Mouse (Mus musculus) thymus, adult 2 months (tissue): Measurements from ENCODE around the gene Yipf4. TPM values are rescaled to one million over a fixed set of nuclear protein-coding genes. Genes with fewer than 3 reads are reported as not detected.

Experiments used
- DNase-seq: peaks from one replicate; pipeline ENCODE4 v3.0.0; 2021
- H3K27ac ChIP-seq: fragments of 200-500 bp; 2 replicates; pipeline ENCODE4 v1.5.1; 2012; ENCODE audit warnings: low read length, control low read depth; ENCODE audit not compliant: control insufficient read depth, insufficient read depth
- H3K27me3 ChIP-seq: fragments of 200-500 bp; 2 replicates; pipeline ENCODE4 v1.6.1; 2012; ENCODE audit warnings: mild to moderate bottlenecking, low read length, moderate library complexity, mixed read lengths; ENCODE audit not compliant: control insufficient read depth, insufficient read depth
- H3K36me3 ChIP-seq: fragments of 200-500 bp; 2 replicates; pipeline ENCODE4 v1.6.1; 2012; ENCODE audit warnings: mild to moderate bottlenecking, low read length, moderate library complexity; ENCODE audit not compliant: control insufficient read depth, insufficient read depth
- H3K4me1 ChIP-seq: fragments of 200-500 bp; replicated peaks from 2 replicates; pipeline ENCODE4 v1.6.1; 2012; ENCODE audit warnings: low read length; ENCODE audit not compliant: control insufficient read depth, insufficient read depth
- H3K4me3 ChIP-seq: fragments of 200-500 bp; 2 replicates; pipeline ENCODE4 v1.5.1; 2012; ENCODE audit warnings: mild to moderate bottlenecking, low read length, control low read depth, moderate library complexity; ENCODE audit not compliant: control insufficient read depth, insufficient read depth
- CTCF ChIP-seq: fragments of 200-500 bp; IDR thresholded peaks from 2 replicates; pipeline ENCODE4 v1.5.1; 2012; ENCODE audit warnings: mild to moderate bottlenecking, control low read depth, low read length, moderate library complexity, borderline replicate concordance; ENCODE audit not compliant: control insufficient read depth, poor library complexity, insufficient read depth; ENCODE audit errors: extremely low read depth
- POLR2A ChIP-seq: fragments of 200-500 bp; IDR thresholded peaks from 2 replicates; pipeline ENCODE4 v1.6.1; 2012; ENCODE audit warnings: mild to moderate bottlenecking, low read length, control low read depth, moderate library complexity; ENCODE audit not compliant: control insufficient read depth, poor library complexity, insufficient read depth; ENCODE audit errors: extremely low read depth
- WGBS: fragments of 180-500 bp; shearing (Covaris S2); methylation state at CpG from one replicate; pipeline ENCODE4 v1.1.7; 2018; 5-methylcytosine and 5-hydroxymethylcytosine counted together
- polyA plus RNA-seq: library from polyadenylated mRNA; depleted of rRNA; stranded (reverse); fragments of >200 nt; gene quantifications from 2 replicates; pipeline ENCODE4 v1.2.3, GENCODE M21; 2012

Yipf4 gene
- polyA plus RNA-seq, 1 experiment = 95.8 TPM

GRCm38 (mm10) chr17:74522797-74523723, 33.8 kb downstream of the Yipf4 start:
- Histone ChIP-seq H3K4me1 (no peaks in the 10 kb centered on the region), H3K27me3 (no peaks in the 10 kb centered on the region), H3K27ac (no peak overlapping the region), H3K36me3 (no peaks in the 10 kb centered on the region), H3K4me3 (no peak overlapping the region)
- no peak for TF ChIP-seq CTCF
- no peak for TF ChIP-seq POLR2A
- DNase-seq = peak; percentile 3
- WGBS = 81% methylated on average over 8 of the region's 8 CpGs

GRCm38 (mm10) chr17:74526117-74526516, 36.8 kb downstream of the Yipf4 start:
- WGBS = 94% methylated on average over 2 of the region's 2 CpGs

GRCm38 (mm10) chr17:74526806-74527653, 37.7 kb downstream of the Yipf4 start:
- peak; percentile 4 for DNase-seq
- Histone ChIP-seq H3K27ac (no peak overlapping the region; the same call in 1 of the 2 replicates), H3K4me3 (no peak overlapping the region), H3K27me3 (no peaks in the 10 kb centered on the region), H3K4me1 (peaks cover 3% of the 10 kb centered on the region), H3K36me3 (no peaks in the 10 kb centered on the region)
- WGBS = 81% methylated on average over 9 of the region's 9 CpGs
- TF ChIP-seq CTCF (no peak), POLR2A (no peak)

More at GRCm38 (mm10) chr17:74526117-74526516, 36.8 kb downstream of the Yipf4 start:
- TF ChIP-seq CTCF = no peak
- TF ChIP-seq POLR2A = no peak
- H3K4me1 ChIP-seq = peaks cover 3% of the 10 kb centered on the region
- H3K4me3 ChIP-seq = no peak overlapping the region
- H3K36me3 ChIP-seq = no peaks in the 10 kb centered on the region
- no peaks in the 10 kb centered on the region for H3K27me3 ChIP-seq
- H3K27ac ChIP-seq = no peak overlapping the region
- DNase-seq = no peak

GRCm38 (mm10) chr17:74527729-74528607, 38.7 kb downstream of the Yipf4 start, which contains the start of gene Birc6:
Birc6 (plus strand) TSS chr17:74528295.
- H3K27ac ChIP-seq = peak within 1 kb of the TSS; percentile 75
- no peaks in the 10 kb centered on the region for H3K36me3 ChIP-seq
- H3K27me3 ChIP-seq = no peaks in the 10 kb centered on the region
- H3K4me3 ChIP-seq = peak within 1 kb of the TSS; percentile 95
- peaks cover 3% of the 10 kb centered on the region for H3K4me1 ChIP-seq
- under 1% methylated on average over 71 of the region's 71 CpGs for WGBS
- DNase-seq = peak; percentile 100
- TF ChIP-seq POLR2A = peak; percentile 63
- peak; percentile 65; the same call in 1 of the 2 replicates for TF ChIP-seq CTCF

- TF ChIP-seq CTCF = no peak; the same call in 1 of the 2 replicates
- TF ChIP-seq POLR2A = no peak
- WGBS = under 1% methylated on average over 72 of the region's 72 CpGs
- DNase-seq = peak; percentile 51
- H3K27me3 ChIP-seq = no peaks in the 10 kb centered on the region
- H3K36me3 ChIP-seq = no peaks in the 10 kb centered on the region
- peak overlapping the region; percentile 95 for H3K4me3 ChIP-seq
- peak overlapping the region; percentile 33 for H3K27ac ChIP-seq
- H3K4me1 ChIP-seq = peaks cover 3% of the 10 kb centered on the region
These were observed 39.6 kb downstream of the Yipf4 start for GRCm38 (mm10) chr17:74528648-74529532.
